Mouse (Mus musculus): ENCODE results near the gene Prickle4.
"Not testable (repeated sequence)": the region's sequence is repeated elsewhere in the genome, so short reads cannot be mapped to it uniquely, and the experiment has no call there.

Gene Prickle4

DNA sequence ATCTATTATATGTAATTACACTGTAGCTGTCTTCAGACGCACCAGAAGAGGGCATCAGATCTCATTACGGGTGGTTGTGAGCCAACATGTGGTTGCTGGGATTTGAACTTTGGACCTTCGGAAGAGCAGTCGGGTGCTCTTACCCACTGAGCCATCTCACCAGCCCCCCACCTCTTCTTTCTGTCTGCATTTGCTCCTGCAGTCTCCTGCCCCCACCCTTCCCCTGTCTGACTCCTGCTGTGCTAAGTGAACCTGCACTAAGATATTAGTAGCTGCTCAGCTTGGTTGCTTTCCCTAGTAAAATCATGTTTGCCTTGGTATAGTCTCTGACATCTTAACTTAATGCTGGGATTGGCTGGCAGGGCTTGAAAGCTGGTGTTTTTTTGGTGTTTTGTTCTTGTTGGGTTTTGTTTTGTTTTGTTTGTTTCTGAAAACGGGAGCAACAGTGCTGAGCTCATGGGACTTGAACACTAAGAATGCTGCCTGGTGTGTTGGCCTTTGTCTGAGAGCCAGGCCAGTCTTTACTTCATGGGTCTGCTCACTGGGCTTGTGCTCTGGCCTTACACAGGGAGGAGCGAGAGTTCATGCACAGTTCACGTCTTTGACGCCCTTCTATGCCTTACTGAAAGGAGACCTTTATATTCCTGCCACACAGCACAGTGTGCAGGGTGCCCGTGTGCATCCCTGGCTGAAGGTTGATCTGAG lies 31.4 kb downstream of the Prickle4 start:
- no peak for DNase-seq

DNA sequence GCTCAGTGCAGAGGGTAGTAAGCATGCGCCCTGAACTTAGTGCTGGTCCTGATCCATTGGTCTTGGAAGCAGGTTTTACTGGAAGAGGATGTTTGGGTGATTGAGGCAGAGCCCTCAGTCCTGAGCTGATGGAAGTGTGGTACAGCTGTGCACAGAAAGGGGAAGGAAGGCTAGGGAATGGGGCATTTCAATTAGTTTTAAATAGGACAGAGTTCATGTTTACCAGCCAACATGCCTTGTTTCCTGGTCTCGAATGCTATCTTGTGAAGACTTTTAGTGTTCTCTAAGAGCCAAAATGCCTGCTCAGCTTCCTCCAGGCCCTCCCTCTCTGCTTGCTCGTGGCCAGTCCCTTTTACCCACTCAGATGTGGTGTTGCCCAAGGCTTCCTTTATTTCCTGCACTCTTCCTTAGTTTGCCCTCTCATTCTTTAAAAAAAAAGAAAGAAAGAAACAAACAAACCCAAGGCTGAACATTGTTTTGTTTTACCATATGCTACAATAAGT lies 35.7 kb downstream of the Prickle4 start:
- DNase-seq: no peak

DNA sequence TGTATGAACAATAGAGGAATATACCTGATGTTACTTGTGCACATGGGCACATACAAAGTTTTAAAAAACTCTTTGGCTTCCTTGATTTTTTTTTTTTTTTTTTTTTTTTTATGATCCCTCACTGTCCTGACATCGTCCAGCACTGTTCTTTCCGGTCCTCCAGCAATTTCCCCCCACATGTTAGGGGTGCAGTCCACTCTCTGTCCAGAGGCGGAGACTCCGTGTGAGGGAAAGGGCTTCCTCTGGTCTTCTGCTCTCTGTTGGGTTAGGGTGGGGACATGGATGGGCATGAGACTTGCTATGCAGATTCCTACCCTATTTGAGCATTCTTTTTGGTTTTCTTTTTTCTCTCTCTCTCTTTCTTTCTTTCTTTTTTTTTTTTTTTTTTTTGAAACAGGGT lies 36.6 kb downstream of the Prickle4 start:
- no peak for DNase-seq

DNA sequence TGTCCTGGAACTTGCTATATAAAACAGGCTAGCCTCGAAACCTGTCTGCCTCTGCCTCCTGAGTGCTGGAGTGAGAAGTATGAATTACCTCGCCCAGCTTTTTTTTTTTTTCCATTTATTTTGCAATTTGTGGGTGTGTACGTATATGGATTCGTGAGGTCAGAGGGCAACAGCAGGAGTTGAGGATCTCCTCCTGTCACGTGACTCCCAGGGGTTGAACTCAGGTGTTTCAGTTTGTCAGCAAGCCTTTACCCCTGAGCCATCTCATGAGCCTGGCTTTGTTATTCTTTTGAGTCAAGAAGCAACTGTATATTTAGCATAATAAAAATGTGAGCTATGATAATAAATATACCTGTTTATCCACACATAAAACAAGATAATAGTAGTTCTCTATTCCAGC lies 38.8 kb downstream of the Prickle4 start:
- no peak for DNase-seq

DNA sequence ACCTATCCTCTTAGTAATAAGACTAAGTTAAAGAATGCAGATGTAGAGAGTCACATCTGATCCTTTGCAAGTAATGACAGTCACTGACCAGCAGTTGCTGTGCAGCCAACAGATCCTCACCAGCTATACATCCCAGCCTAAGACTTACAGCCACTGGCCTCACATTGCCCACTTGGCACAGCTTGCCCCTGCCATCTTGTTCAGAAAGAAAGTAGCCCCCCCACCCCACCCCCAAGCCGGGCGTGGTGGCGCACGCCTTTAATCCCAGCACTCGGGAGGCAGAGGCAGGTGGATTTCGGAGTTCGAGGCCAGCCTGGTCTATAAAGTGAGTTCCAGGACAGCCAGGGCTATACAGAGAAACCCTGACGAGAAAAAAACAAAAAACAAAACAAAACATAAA lies 40.2 kb downstream of the Prickle4 start:
- not testable (repeated sequence) for DNase-seq

DNA sequence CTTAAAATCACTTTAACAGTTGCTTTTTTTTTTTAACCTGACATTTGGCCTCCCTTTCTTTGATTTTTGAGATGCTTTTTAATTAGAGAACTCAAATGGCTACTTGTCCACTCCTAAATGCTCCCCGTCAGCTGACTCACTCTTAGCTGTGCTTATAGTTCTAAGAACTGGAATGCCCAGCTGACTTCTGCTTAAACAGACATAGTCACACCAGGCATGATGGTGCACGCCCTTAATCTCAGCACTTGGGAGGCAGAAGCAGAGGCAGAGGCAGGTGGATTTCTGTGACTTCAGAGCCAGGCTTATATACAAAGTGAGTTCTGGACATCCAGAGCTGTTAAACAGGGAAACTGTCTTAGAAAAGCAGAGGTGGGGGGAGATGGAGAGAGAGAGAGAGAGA lies 42.6 kb downstream of the Prickle4 start:
- no peak for DNase-seq

DNA sequence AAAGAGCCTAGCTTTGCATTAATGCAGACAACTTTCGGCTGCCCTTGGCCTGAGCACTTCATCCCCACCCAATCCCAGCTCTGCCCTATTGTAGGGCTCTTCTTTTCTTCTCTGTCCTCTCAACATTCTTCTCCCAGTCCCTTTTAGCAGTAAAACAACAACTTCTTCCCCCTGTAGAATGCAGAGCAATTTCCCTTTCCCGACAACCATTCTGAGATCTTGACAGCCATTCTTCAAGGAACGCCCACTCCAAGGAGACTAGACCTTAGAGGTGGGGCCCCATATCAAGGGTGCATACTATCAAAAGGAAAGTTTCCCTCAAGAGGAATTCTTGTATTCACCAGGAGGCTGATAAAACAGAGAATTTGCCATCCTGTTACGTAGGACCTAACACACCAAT lies 45.6 kb downstream of the Prickle4 start:
- no peak for DNase-seq

DNA sequence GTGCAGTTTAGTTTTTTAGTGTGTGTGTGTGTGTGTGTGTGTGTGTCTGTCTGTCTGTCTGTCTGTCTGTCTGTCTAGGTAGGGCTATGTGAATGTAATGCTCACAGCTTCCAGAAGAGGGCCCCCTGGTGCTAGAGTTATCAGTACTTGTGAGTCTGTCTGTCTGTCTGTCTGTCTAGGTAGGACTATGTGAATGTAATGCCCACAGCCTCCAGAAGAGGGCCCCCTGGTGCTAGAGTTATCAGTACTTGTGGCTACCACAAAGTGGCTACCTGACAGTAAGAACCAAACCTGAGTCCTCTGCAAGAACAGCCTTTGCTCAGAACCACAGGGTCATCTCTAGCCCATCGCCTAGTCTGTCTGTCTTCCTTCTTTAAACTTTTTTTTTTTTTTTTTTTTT lies 47.9 kb downstream of the Prickle4 start:
- DNase-seq: peak; percentile 68 to 85

DNA sequence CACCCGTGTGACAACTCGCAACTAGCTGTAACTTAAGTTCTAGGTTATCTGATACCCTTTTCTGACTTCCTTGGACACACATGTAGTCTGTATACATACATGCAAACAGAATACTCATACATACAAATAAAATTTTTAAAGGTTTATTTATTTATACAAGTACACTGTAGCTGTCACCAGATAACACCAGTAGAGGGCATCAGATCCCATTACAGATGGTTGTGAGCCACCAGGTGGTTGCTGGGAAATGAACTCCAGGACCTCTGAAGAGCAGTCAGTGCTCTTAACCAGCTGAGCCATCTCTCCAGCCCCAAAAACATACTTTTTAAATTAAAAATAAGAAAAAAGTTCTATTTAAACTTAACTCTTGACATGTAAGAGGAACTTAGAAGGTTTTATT lies 51.5 kb downstream of the Prickle4 start:
- DNase-seq: no peak
